Mouse (Mus musculus) liver, adult 2 months (tissue): ENCODE measurements around the gene Ceacam9.

Experiments
- CTCF ChIP-seq: fragments of 200-500 bp; IDR thresholded peaks from 2 replicates; pipeline ENCODE4 v1.5.1; 2011; ENCODE audit warnings: low read depth, low read length, control low read depth
- POLR2A ChIP-seq: fragments of 200-500 bp; IDR thresholded peaks from 2 replicates; pipeline ENCODE4 v1.6.1; 2011; ENCODE audit warnings: low read length, control low read depth; ENCODE audit not compliant: insufficient read depth; ENCODE audit errors: extremely low read depth

GRCm38 (mm10) chr7:16710604-16711003 is 11.1 kb upstream of the Ceacam9 start:
- TF ChIP-seq CTCF, result no peak; the same call in 1 of the 2 replicates
- no peak for TF ChIP-seq POLR2A
